Mouse (Mus musculus): Measurements from ENCODE around the gene Selplg. TPM values are rescaled to one million over a fixed set of nuclear protein-coding genes. Genes with fewer than 3 reads are reported as not detected.

Gene Selplg
- 2.2 and 2.3 TPM in 2 replicates for polyA plus RNA-seq (2015; fragmentation: Nextera tagmentation; extraction: Ambion mirVana)

DNA sequence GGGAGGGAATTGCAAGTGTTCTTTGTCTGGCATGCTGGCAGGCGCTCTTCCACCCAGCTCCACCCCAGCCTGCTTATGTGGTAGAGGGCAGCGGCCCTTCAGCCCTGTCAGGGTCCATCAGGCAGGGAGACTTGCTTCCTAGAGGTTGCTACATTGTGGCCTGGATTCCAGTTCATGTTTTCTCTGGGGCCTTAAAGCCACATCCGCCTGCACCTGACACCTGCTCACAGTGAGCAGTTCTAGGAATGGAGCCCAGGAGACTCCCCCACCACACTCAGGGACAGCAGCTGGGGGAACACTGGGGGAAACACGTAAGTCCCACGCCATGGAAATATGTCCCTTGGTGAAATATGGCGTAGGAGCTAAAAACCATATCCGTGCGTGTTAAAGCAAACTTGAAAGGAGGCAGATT, at the start of gene Selplg:
TSS of gene Selplg (minus strand) at position 155 of the 412 bp plus-strand sequence.
- H3K27me3 ChIP-seq: no peaks in the 10 kb centered on the region
- no peak for ATAC-seq (ENCODE audit: insufficient number of reproducible peaks, insufficient read depth, low FRiP score, low TSS enrichment, low read depth)

DNA sequence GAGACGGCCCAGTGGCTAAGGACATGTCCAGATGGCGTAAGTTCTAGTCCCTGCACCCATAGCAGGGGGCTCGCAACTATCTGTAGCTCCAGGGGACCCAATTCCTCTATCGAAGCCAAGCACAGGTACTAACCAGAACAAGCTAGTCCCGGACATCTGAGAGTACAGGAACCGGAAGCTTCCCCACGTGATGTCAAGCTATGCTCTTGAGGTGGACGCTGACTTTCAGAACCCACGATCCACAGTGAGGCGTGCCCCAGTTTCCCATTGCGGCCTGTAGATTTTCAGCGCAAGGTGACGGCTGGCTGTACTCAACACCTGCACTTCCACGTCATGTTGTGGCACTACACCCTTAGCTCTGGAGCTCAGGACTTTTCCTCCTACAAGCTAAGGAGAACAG, 48.7 kb upstream of the Selplg start:
- Histone ChIP-seq H3K4me3 (no peak overlapping the region), H3K36me3 (peaks cover 40% of the 10 kb centered on the region), H3K4me1 (peaks cover 20% of the 10 kb centered on the region), H3K4me2 (no peak overlapping the region), H3K9ac (no peak overlapping the region), H3K9me3 (no peaks in the 10 kb centered on the region), H3K27ac (no peak overlapping the region), H3K27me3 (no peaks in the 10 kb centered on the region)
- no peak for ATAC-seq (ENCODE audit: insufficient number of reproducible peaks, insufficient read depth, low FRiP score, low TSS enrichment, low read depth)
- WGBS: 96% methylated on average over 14 of the region's 14 CpGs

More for the DNA sequence above, at the start of gene Selplg:
- Histone ChIP-seq H3K4me2 (no peak within 1 kb of the TSS), H3K9me3 (no peaks in the 10 kb centered on the region), H3K36me3 (no peaks in the 10 kb centered on the region), H3K27ac (no peak within 1 kb of the TSS), H3K9ac (no peak within 1 kb of the TSS; the same call in 1 of the 2 replicates), H3K4me3 (no peak within 1 kb of the TSS), H3K4me1 (no peaks in the 10 kb centered on the region)
- WGBS: 28% methylated on average over 8 of the region's 8 CpGs

DNA sequence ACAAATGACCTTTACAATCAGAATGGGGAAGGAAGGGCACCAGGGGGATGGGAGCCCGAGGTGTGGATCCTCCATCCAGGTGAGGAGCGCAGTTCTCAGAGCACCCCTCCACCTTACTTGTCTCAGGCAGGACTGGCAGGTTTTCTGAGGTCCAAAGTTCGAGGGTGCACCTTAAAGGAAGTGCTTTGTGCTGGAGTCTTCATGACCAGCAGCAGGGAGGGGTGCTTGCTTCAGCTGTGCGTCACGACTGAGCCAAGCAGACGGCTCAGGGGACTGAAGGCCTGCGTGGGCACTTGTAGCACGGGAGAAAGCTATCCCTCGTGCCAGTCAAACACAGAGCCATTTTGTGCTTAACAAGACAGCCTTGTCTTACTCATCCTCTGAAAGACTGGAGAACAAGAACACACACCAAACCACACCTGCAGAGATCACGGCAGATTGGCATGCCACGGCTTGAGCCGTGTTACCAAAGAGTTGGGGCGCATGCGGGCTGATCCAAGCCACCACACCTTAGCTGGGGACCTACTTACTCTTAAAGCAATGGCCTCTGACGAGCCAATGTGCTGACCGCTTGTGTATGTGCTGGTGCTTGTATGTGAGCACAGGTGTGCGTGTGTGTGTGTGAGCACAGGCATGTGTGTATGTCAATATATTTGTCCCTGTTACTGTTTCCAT, 46.6 kb upstream of the Selplg start:
- Histone ChIP-seq H3K27ac (no peak overlapping the region), H3K36me3 (peaks cover 53% of the 10 kb centered on the region), H3K27me3 (no peaks in the 10 kb centered on the region), H3K9ac (no peak overlapping the region), H3K4me3 (no peak overlapping the region), H3K9me3 (no peaks in the 10 kb centered on the region), H3K4me2 (no peak overlapping the region), H3K4me1 (peaks cover 25% of the 10 kb centered on the region)
- 91% methylated on average over 17 of the region's 17 CpGs for WGBS
- no peak for ATAC-seq (ENCODE audit: insufficient number of reproducible peaks, insufficient read depth, low FRiP score, low TSS enrichment, low read depth)

DNA sequence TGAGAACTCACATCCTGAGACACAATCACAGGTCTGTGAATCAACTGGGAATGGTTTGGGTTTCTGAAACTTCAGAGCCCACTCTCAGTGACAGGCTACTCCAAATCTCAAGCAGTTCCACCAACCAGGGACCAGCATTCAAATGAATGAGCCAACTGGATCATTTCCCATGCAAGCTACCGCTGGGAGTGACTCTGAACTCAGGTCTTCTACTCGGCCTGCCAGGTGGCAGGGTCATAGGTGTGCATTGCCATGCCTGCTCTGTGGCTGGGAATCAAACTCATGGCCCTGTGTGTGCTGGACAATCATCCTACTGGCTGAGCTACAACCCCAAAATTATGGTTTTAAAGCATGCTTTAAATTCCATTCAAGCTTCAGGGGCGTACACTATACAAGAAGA, 45.1 kb upstream of the Selplg start:
- Histone ChIP-seq H3K4me3 (no peak overlapping the region), H3K9ac (no peak overlapping the region), H3K4me2 (no peak overlapping the region), H3K36me3 (peaks cover 53% of the 10 kb centered on the region), H3K27me3 (no peaks in the 10 kb centered on the region), H3K27ac (no peak overlapping the region), H3K4me1 (peaks cover 28% of the 10 kb centered on the region), H3K9me3 (no peaks in the 10 kb centered on the region)
- 63% methylated on average over 3 of the region's 3 CpGs for WGBS
- ATAC-seq (ENCODE audit: insufficient number of reproducible peaks, insufficient read depth, low FRiP score, low TSS enrichment, low read depth): no peak

DNA sequence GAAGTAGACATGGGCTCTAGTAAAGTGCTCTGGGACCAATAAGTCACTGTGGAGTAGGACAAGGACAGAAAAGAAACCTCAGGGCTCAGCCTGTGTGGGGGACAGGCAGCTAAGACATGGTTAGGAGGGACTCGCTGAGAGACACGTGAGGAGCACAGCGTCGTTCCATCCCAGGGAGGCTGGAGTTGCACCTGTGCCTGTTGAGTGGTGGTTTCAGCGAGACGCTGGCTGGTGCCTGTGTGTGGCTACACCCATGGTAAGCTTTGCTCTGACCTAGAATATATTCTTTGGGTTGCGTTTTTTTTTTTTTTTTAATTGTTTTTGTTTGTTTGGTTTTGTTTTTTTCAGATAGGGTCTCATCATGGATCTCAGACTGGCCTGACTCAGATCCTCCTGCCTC, 43.7 kb upstream of the Selplg start:
- ATAC-seq (ENCODE audit: insufficient number of reproducible peaks, insufficient read depth, low FRiP score, low TSS enrichment, low read depth): no peak
- Histone ChIP-seq H3K9ac (no peak overlapping the region), H3K27ac (no peak overlapping the region), H3K4me3 (no peak overlapping the region), H3K4me2 (no peak overlapping the region), H3K27me3 (no peaks in the 10 kb centered on the region), H3K36me3 (peaks cover 44% of the 10 kb centered on the region), H3K4me1 (peaks cover 38% of the 10 kb centered on the region), H3K9me3 (no peaks in the 10 kb centered on the region)
- 92% methylated on average over 7 of the region's 7 CpGs for WGBS

DNA sequence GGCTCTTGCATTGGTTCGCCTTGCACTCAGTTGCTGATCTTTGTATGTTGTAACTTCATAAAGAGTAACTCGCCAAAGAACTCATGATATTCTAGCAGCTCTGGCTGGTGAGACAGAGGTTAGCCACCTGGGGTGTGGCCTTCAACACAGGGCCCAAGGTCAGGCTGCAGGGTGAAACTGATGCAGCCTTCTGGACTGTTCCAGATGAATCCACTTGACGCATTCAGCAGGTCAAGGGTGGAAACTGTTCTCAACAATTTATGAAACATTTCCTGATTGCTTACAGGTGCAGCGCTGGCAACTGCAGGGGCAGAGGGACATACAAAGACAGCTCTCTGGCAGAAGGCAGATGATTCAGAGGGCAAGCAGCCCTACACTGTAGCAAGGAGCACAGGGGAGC, 43.2 kb upstream of the Selplg start:
- H3K27me3 ChIP-seq: no peaks in the 10 kb centered on the region
- H3K36me3 ChIP-seq: peaks cover 38% of the 10 kb centered on the region
- no peak overlapping the region for H3K27ac ChIP-seq
- H3K4me1 ChIP-seq: peaks cover 44% of the 10 kb centered on the region
- H3K9me3 ChIP-seq: no peaks in the 10 kb centered on the region
- no peak overlapping the region for H3K4me3 ChIP-seq
- no peak overlapping the region for H3K9ac ChIP-seq
- no peak overlapping the region for H3K4me2 ChIP-seq
- 80% methylated on average over 4 of the region's 4 CpGs for WGBS
- no peak for ATAC-seq (ENCODE audit: insufficient number of reproducible peaks, insufficient read depth, low FRiP score, low TSS enrichment, low read depth)

DNA sequence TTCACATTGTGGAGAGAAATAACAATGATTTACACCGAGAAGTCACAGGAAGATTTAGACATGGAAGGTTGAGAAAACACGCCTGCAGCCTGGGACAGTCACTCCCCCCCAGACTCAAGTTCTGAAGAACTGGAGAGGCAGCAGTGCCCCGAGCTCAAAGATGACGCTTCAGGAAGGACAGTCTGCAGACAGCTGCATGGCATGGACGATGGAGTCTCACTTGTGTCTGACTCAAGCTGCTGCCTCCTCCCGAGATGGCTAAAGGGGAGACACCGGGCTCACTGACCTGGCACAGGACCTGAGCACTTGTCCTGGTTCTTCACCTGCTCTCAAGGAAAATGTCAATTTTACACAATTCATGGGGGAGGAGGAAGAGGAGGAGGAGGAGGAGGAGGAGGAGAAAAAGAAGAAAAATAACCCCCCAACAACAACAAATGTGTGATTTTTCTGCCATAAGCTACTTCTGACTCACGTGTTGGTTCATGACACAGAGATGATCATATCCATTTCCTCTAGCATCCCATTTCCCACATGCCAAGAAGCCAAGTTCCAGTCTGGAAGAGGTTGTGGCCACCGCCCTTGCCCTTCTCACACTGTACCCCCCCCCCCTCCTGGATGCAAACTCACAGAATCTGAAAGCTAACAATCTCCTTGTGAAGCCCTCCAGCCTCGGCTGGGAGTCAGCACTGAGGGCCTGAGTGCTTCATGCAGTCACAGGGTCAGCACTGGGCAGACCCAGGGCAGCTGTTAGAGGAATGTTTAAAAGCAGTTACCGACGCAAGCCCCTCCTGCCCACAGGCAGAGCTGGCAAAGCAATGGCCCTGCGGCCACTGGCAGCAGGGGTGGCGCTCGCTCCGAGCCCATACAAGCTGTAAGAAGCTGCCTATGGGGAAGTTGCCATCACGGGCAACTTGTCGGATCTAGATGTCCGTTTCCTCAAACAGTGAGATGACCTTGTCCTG, 41.9 kb upstream of the Selplg start:
- Histone ChIP-seq H3K4me1 (peaks cover 56% of the 10 kb centered on the region), H3K27me3 (no peaks in the 10 kb centered on the region), H3K36me3 (peaks cover 28% of the 10 kb centered on the region), H3K4me3 (no peak overlapping the region), H3K4me2 (peak overlapping the region; percentile 43), H3K27ac (peak overlapping the region; percentile 85), H3K9ac (peak overlapping the region; percentile 36; the same call in 1 of the 2 replicates), H3K9me3 (no peaks in the 10 kb centered on the region)
- 58% methylated on average over 19 of the region's 19 CpGs for WGBS
- ATAC-seq (ENCODE audit: insufficient number of reproducible peaks, insufficient read depth, low FRiP score, low TSS enrichment, low read depth): no peak

DNA sequence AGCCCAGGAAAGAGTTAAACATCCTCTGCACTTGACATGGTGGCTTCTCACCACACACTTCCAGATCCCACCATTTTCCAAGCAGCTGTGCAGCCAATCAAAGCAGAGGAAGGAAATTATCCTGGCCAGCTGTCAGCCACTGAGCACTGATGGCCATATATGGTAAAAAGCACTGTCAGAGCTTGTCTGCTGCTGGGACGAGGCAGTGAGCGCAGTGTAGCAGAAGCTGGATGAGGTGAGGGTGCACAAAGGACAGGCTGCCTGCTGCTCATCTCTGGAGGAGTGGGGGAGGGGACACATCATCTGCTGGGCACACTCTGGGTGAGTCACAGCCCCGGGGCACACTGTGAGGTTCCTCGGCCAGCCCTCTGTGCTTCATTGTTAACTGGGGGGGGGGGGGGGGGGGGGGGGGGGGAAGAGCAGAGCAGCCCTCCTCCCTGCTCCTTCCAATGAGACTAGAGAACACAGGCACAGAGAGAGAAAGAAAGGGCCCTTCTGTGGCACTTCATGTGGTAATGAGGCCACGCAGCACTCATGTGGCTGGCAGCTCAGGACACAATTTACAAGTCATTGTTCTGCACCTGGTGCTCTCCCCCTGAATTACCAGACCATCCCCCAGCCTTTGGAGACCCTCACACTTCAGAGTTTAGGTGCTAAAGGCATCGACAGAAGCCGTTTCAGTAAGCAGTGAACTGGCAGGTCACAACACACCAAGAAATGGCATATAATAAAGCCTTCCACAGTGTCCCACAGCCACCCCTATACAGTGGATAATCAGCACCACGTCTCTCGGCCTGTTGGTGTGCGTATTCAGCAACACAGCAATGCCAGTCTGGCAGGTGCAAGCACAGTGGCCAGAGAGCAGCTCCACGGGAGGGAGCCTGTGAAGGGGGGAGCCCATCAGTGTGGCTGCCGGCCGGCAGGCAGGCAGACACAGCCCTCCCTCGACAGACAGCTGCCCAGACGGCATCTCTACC, 40.8 kb upstream of the Selplg start:
- Histone ChIP-seq H3K27me3 (no peaks in the 10 kb centered on the region), H3K4me2 (peak overlapping the region; percentile 43), H3K9ac (peak overlapping the region; percentile 36; the same call in 1 of the 2 replicates), H3K4me1 (peaks cover 63% of the 10 kb centered on the region), H3K9me3 (no peaks in the 10 kb centered on the region), H3K36me3 (peaks cover 22% of the 10 kb centered on the region), H3K27ac (peak overlapping the region; percentile 85), H3K4me3 (no peak overlapping the region)
- peak; percentile 79 for ATAC-seq (ENCODE audit: insufficient number of reproducible peaks, insufficient read depth, low FRiP score, low TSS enrichment, low read depth)
- 8% methylated on average over 13 of the region's 15 CpGs for WGBS

DNA sequence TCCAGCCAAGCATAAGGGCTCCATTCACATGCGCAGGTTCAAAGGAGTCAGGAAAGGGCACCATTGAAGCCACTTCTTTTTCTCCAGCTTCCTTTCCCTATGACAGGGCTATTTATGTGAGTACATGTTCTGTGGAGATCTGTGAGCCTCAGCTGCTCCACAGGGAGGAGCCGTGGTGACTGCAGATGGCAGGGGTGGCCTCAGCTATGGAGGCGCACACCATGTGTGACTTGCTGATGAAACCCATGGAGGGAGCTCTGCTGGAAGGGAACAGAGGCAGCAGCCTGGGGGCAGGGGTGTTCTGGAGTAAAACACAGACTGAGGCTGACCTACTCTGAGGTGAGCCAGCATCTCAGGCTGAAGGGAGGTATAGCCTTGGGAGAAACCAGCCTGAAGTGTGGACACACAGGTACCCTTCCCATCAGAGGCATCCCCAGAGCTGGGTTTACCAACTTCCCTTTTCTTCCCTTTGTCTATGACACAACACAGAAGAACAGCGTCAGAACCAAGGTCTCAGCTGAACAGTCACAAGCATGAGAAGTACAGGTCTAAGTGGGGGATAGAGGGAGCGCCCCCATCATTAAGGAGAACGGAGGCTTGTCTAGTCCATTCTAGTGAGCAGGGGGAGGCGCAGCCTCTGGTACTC, 39.6 kb upstream of the Selplg start:
- no peaks in the 10 kb centered on the region for H3K27me3 ChIP-seq
- 0 out of 2 replicates have a peak overlapping the region, but pooled peaks have one; percentile 11 for H3K9ac ChIP-seq
- H3K27ac ChIP-seq: peak overlapping the region; percentile 85
- H3K4me1 ChIP-seq: peaks cover 63% of the 10 kb centered on the region
- peaks cover 20% of the 10 kb centered on the region for H3K36me3 ChIP-seq
- no peak overlapping the region for H3K4me3 ChIP-seq
- WGBS: 79% methylated on average over 7 of the region's 7 CpGs
- no peak overlapping the region; the same call in 1 of the 2 replicates for H3K4me2 ChIP-seq
- ATAC-seq (ENCODE audit: insufficient number of reproducible peaks, insufficient read depth, low FRiP score, low TSS enrichment, low read depth): no peak
- no peaks in the 10 kb centered on the region for H3K9me3 ChIP-seq

DNA sequence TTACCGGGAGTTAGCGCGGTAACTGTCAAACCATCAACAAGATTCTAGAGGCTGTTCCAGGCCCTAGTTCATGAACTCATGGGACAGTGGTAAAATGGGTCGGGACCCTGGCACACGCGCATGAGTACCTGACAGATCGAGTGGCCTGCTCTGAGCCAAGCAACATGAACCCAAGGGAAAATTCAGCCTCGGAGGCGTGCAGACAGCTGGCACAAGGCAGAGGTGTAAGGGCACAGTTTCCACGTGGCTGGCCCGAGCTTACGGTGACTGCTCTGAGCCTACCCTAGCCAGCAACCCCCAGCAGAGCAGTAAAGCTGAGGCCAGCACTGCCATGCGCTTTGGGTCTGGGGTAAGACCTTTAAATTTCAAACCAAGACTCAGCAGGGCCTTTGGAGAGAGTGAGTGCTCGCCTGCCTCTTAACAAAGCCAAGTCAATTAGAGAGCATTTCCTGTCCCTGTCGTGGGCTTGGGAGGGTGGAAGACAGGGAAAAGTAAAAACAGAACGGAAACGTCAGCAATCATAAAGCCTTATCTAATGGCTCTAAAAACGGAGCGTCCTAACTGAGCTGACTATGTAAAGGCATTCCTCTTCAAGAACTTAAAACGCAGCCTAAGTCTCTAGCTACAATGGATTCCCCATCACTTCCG, 38.1 kb upstream of the Selplg start:
- Histone ChIP-seq H3K27me3 (no peaks in the 10 kb centered on the region), H3K9me3 (no peaks in the 10 kb centered on the region), H3K4me2 (no peak overlapping the region), H3K36me3 (peaks cover 7% of the 10 kb centered on the region), H3K9ac (no peak overlapping the region), H3K4me3 (no peak overlapping the region), H3K27ac (peak overlapping the region; percentile 85), H3K4me1 (peaks cover 63% of the 10 kb centered on the region)
- 30% methylated on average over 21 of the region's 21 CpGs for WGBS
- no peak for ATAC-seq (ENCODE audit: insufficient number of reproducible peaks, insufficient read depth, low FRiP score, low TSS enrichment, low read depth)
